ENCODE assay signal across 17 mouse cellular contexts in the genomic region with DNA sequence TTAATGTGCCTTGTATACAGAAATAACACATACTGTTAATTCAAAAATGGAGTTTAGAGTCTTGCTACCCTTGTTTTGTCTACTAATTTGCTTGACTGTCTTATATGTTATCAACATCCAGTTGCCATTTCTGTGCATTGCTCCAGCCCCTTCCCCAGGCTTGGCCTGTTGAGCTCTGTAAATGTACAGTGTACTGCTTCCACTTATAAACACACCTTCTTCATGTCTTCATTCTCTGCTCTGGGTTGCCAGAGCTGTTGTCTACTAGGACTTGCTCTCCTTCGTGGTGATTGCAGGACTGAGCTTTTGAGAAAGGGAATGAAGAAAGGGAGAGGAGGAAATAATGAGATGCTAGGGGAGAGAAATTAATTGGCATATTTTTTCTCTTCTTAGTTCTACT.
"Had no signal": no experiment of that assay in that cellular context is flagged by ENCODE, and none has a peak within 500 bp of the region (broad histone marks: within the 10 kb centered on the region; RNA-seq: fewer than 3 reads in every experiment).

No protein-coding gene starts in this region.

- H3K4me1 ChIP-seq: midbrain, embryonic 12.5 days; neural tube, embryonic 13.5 days; neural tube, embryonic 15.5 days had no signal

- H3K4me3 ChIP-seq: midbrain, embryonic 12.5 days; myocyte; neural tube, embryonic 13.5 days; neural tube, embryonic 15.5 days had no signal

- ATAC-seq: midbrain, embryonic 16.5 days had no signal

- H3K9ac ChIP-seq: lung, embryonic 14.5 days; midbrain, embryonic 12.5 days; neural tube, embryonic 13.5 days; neural tube, embryonic 15.5 days had no signal

- H3K36me3 ChIP-seq: midbrain, embryonic 12.5 days; neural tube, embryonic 13.5 days; neural tube, embryonic 15.5 days had no signal

- H3K9me3 ChIP-seq: midbrain, embryonic 12.5 days; neural tube, embryonic 13.5 days; neural tube, embryonic 15.5 days had no signal

- DNase-seq: lung, adult 18-20 months; lung, postnatal 10 days; lung, postnatal 4 days; midbrain, embryonic 14.5 days; retina, postnatal 1 day; right cerebral cortex, adult 18-20 months; right cerebral cortex, postnatal 4 days; spleen, adult 18-20 months; thymus, adult 18-20 months; thymus, postnatal 14 days; thymus, postnatal 36 days had no signal

- H3K4me2 ChIP-seq: lung, embryonic 14.5 days; midbrain, embryonic 12.5 days; neural tube, embryonic 13.5 days; neural tube, embryonic 15.5 days had no signal

- H3K27me3 ChIP-seq: midbrain, embryonic 12.5 days; neural tube, embryonic 13.5 days; neural tube, embryonic 15.5 days had no signal

- H3K27ac ChIP-seq: midbrain, embryonic 12.5 days; neural tube, embryonic 13.5 days; neural tube, embryonic 15.5 days had no signal
